Mouse (Mus musculus): Measurements from ENCODE around the gene Atg16l1. TPM values are rescaled to one million over a fixed set of nuclear protein-coding genes. Genes with fewer than 3 reads are reported as not detected.
A peak's percentile ranks its signal among the peaks of the same experiment; 100 is the strongest.

Gene Atg16l1
- polyA plus RNA-seq, 1 experiment from 2014 or later = 43.8 TPM

GRCm38 (mm10) chr1:87779204-87779785 lies 23.6 kb downstream of the Atg16l1 start:
- H3K4me2 ChIP-seq = no peak overlapping the region
- H3K4me1 ChIP-seq = no peaks in the 10 kb centered on the region
- no peak for ATAC-seq
- H3K36me3 ChIP-seq (ENCODE audit: poor library complexity, severe bottlenecking) = peaks cover 97% of the 10 kb centered on the region
- H3K27me3 ChIP-seq = no peaks in the 10 kb centered on the region
- H3K9ac ChIP-seq = no peak overlapping the region
- no peak overlapping the region for H3K27ac ChIP-seq
- H3K4me3 ChIP-seq = no peak overlapping the region
- no peaks in the 10 kb centered on the region for H3K9me3 ChIP-seq (replicated peaks)
- 97% methylated on average over 5 of the region's 5 CpGs for WGBS

GRCm38 (mm10) chr1:87785703-87786102 lies 30.0 kb downstream of the Atg16l1 start:
- ATAC-seq = no peak
- WGBS = 90% methylated on average over 8 of the region's 8 CpGs
- no peaks in the 10 kb centered on the region for H3K9me3 ChIP-seq (replicated peaks)
- no peaks in the 10 kb centered on the region for H3K27me3 ChIP-seq
- no peaks in the 10 kb centered on the region for H3K4me1 ChIP-seq
- H3K9ac ChIP-seq = no peak overlapping the region
- H3K4me3 ChIP-seq = no peak overlapping the region
- H3K4me2 ChIP-seq = no peak overlapping the region
- no peak overlapping the region; the same call in 1 of the 2 replicates for H3K27ac ChIP-seq
- peaks cover 91% of the 10 kb centered on the region for H3K36me3 ChIP-seq (ENCODE audit: poor library complexity, severe bottlenecking)

- H3K9ac ChIP-seq = no peak overlapping the region
- WGBS = 72% methylated on average over 7 of the region's 7 CpGs
- H3K27ac ChIP-seq = no peak overlapping the region
- H3K4me1 ChIP-seq = no peaks in the 10 kb centered on the region
- H3K27me3 ChIP-seq = no peaks in the 10 kb centered on the region
- no peaks in the 10 kb centered on the region for H3K9me3 ChIP-seq (replicated peaks)
- peaks cover 91% of the 10 kb centered on the region for H3K36me3 ChIP-seq (ENCODE audit: poor library complexity, severe bottlenecking)
- no peak overlapping the region for H3K4me2 ChIP-seq
- peak; percentile 58; the same call in 1 of the 2 replicates for ATAC-seq
- no peak overlapping the region for H3K4me3 ChIP-seq
These were observed 30.6 kb downstream of the Atg16l1 start for GRCm38 (mm10) chr1:87786251-87786650.

- 95% methylated on average over 8 of the region's 8 CpGs for WGBS
- Histone ChIP-seq H3K4me3 (no peak overlapping the region), H3K9ac (no peak overlapping the region), H3K27me3 (no peaks in the 10 kb centered on the region), H3K9me3 (replicated peaks) (no peaks in the 10 kb centered on the region), H3K27ac (no peak overlapping the region), H3K36me3 (ENCODE audit: poor library complexity, severe bottlenecking) (peaks cover 92% of the 10 kb centered on the region), H3K4me1 (no peaks in the 10 kb centered on the region), H3K4me2 (no peak overlapping the region)
- no peak for ATAC-seq
These were observed 34.0 kb downstream of the Atg16l1 start for GRCm38 (mm10) chr1:87789665-87790064.

GRCm38 (mm10) chr1:87792438-87793137 lies 36.9 kb downstream of the Atg16l1 start:
- Histone ChIP-seq H3K9ac (no peak overlapping the region), H3K4me3 (no peak overlapping the region), H3K4me1 (no peaks in the 10 kb centered on the region), H3K9me3 (replicated peaks) (no peaks in the 10 kb centered on the region), H3K27ac (no peak overlapping the region), H3K27me3 (no peaks in the 10 kb centered on the region), H3K36me3 (ENCODE audit: poor library complexity, severe bottlenecking) (peaks cover 77% of the 10 kb centered on the region), H3K4me2 (no peak overlapping the region)
- 89% methylated on average over 4 of the region's 4 CpGs for WGBS
- ATAC-seq = no peak

GRCm38 (mm10) chr1:87793138-87793449 lies 37.4 kb downstream of the Atg16l1 start:
- Histone ChIP-seq H3K27ac (no peak overlapping the region), H3K9me3 (replicated peaks) (no peaks in the 10 kb centered on the region), H3K4me3 (no peak overlapping the region), H3K4me1 (no peaks in the 10 kb centered on the region), H3K4me2 (no peak overlapping the region), H3K36me3 (ENCODE audit: poor library complexity, severe bottlenecking) (peaks cover 72% of the 10 kb centered on the region), H3K9ac (no peak overlapping the region), H3K27me3 (no peaks in the 10 kb centered on the region)
- no peak for ATAC-seq
- WGBS = 96% methylated on average over 6 of the region's 6 CpGs

- ATAC-seq = no peak
- Histone ChIP-seq H3K9ac (no peak overlapping the region), H3K4me1 (no peaks in the 10 kb centered on the region), H3K27me3 (no peaks in the 10 kb centered on the region), H3K9me3 (replicated peaks) (no peaks in the 10 kb centered on the region), H3K4me2 (no peak overlapping the region), H3K36me3 (ENCODE audit: poor library complexity, severe bottlenecking) (peaks cover 33% of the 10 kb centered on the region), H3K4me3 (no peak overlapping the region), H3K27ac (no peak overlapping the region)
- 97% methylated on average over 1 of the region's 1 CpGs for WGBS
These were observed 42.0 kb downstream of the Atg16l1 start for GRCm38 (mm10) chr1:87797702-87798101.

- 86% methylated on average over 2 of the region's 2 CpGs for WGBS
- Histone ChIP-seq H3K9ac (no peak overlapping the region), H3K9me3 (replicated peaks) (no peaks in the 10 kb centered on the region), H3K27ac (no peak overlapping the region), H3K27me3 (no peaks in the 10 kb centered on the region), H3K4me2 (no peak overlapping the region), H3K4me3 (no peak overlapping the region), H3K4me1 (no peaks in the 10 kb centered on the region), H3K36me3 (ENCODE audit: poor library complexity, severe bottlenecking) (peaks cover 27% of the 10 kb centered on the region)
- ATAC-seq = no peak
These were observed 42.6 kb downstream of the Atg16l1 start for GRCm38 (mm10) chr1:87798306-87798705.

- no peaks in the 10 kb centered on the region for H3K9me3 ChIP-seq (replicated peaks)
- no peak within 1 kb of the TSS for H3K4me2 ChIP-seq
- H3K4me3 ChIP-seq = no peak within 1 kb of the TSS
- no peak for ATAC-seq
- WGBS = 73% methylated on average over 6 of the region's 6 CpGs
- H3K27ac ChIP-seq = no peak within 1 kb of the TSS
- no peaks in the 10 kb centered on the region for H3K27me3 ChIP-seq
- no peaks in the 10 kb centered on the region for H3K36me3 ChIP-seq (ENCODE audit: poor library complexity, severe bottlenecking)
- H3K9ac ChIP-seq = no peak within 1 kb of the TSS
- no peaks in the 10 kb centered on the region for H3K4me1 ChIP-seq
These were observed 47.9 kb downstream of the Atg16l1 start, which contains the start of gene Sag for GRCm38 (mm10) chr1:87803576-87803975. Gene Sag, plus strand, starts transcription at chr1:87803680.

GRCm38 (mm10) chr1:87807751-87808150 lies 52.1 kb downstream of the Atg16l1 start:
- Histone ChIP-seq H3K36me3 (ENCODE audit: poor library complexity, severe bottlenecking) (no peaks in the 10 kb centered on the region), H3K4me3 (no peak overlapping the region), H3K9ac (no peak overlapping the region), H3K4me2 (no peak overlapping the region), H3K27me3 (no peaks in the 10 kb centered on the region), H3K9me3 (replicated peaks) (no peaks in the 10 kb centered on the region), H3K27ac (no peak overlapping the region), H3K4me1 (no peaks in the 10 kb centered on the region)
- 71% methylated on average over 1 of the region's 1 CpGs for WGBS
- ATAC-seq = no peak

GRCm38 (mm10) chr1:87811391-87811790 lies 55.7 kb downstream of the Atg16l1 start:
- Histone ChIP-seq H3K36me3 (ENCODE audit: poor library complexity, severe bottlenecking) (no peaks in the 10 kb centered on the region), H3K4me1 (no peaks in the 10 kb centered on the region), H3K4me2 (no peak overlapping the region), H3K9me3 (replicated peaks) (no peaks in the 10 kb centered on the region), H3K4me3 (no peak overlapping the region), H3K27me3 (no peaks in the 10 kb centered on the region), H3K27ac (no peak overlapping the region), H3K9ac (no peak overlapping the region)
- WGBS = 90% methylated on average over 7 of the region's 7 CpGs
- no peak for ATAC-seq

- H3K9ac ChIP-seq = no peak overlapping the region
- 84% methylated on average over 10 of the region's 10 CpGs for WGBS
- no peaks in the 10 kb centered on the region for H3K9me3 ChIP-seq (replicated peaks)
- H3K4me1 ChIP-seq = no peaks in the 10 kb centered on the region
- no peak overlapping the region for H3K4me2 ChIP-seq
- no peak overlapping the region for H3K4me3 ChIP-seq
- no peaks in the 10 kb centered on the region for H3K27me3 ChIP-seq
- no peak for ATAC-seq
- no peaks in the 10 kb centered on the region for H3K36me3 ChIP-seq (ENCODE audit: poor library complexity, severe bottlenecking)
- no peak overlapping the region for H3K27ac ChIP-seq
These were observed 56.4 kb downstream of the Atg16l1 start for GRCm38 (mm10) chr1:87812061-87812460.

GRCm38 (mm10) chr1:87813155-87813554 lies 57.5 kb downstream of the Atg16l1 start:
- H3K4me3 ChIP-seq = no peak overlapping the region
- no peak overlapping the region for H3K27ac ChIP-seq
- no peak for ATAC-seq
- no peaks in the 10 kb centered on the region for H3K9me3 ChIP-seq (replicated peaks)
- no peaks in the 10 kb centered on the region for H3K4me1 ChIP-seq
- H3K9ac ChIP-seq = no peak overlapping the region
- H3K4me2 ChIP-seq = no peak overlapping the region
- H3K36me3 ChIP-seq (ENCODE audit: poor library complexity, severe bottlenecking) = no peaks in the 10 kb centered on the region
- WGBS = 70% methylated on average over 6 of the region's 6 CpGs
- H3K27me3 ChIP-seq = no peaks in the 10 kb centered on the region

Data from forebrain, embryonic 13.5 days (tissue).